Mouse (Mus musculus) liver, postnatal 0 days (tissue): ENCODE measurements around the gene Slc22a15. TPM values are rescaled to one million over a fixed set of nuclear protein-coding genes. Genes with fewer than 3 reads are reported as not detected.

Experiments used
- ATAC-seq: fragments of 200-750 bp; cut with Nextera tagmentation; 2 replicates; pipeline ENCODE4 v1.8.0; 2017; ENCODE audit warnings: mild to moderate bottlenecking, moderate library complexity
- DNase-seq: peaks from one replicate; pipeline ENCODE4 v3.0.0-alpha.2; 2016
- H3K27ac ChIP-seq: fragments of 300-500 bp; sonication (generic); 2 replicates; pipeline ENCODE4 v1.5.1; 2014; ENCODE audit warnings: antibody characterized with exemption, moderate library complexity, mild to moderate bottlenecking, low read depth
- H3K27me3 ChIP-seq: fragments of 300-500 bp; sonication (generic); 2 replicates; pipeline ENCODE4 v1.6.1; 2014; ENCODE audit warnings: low read length, control low read depth, mixed read lengths; ENCODE audit not compliant: insufficient read depth
- H3K36me3 ChIP-seq: fragments of 300-500 bp; sonication (generic); replicated peaks from 2 replicates; pipeline ENCODE4 v1.6.1; 2014; ENCODE audit warnings: mild to moderate bottlenecking, control low read depth, low read length, moderate library complexity, mixed read lengths; ENCODE audit not compliant: insufficient read depth
- H3K4me1 ChIP-seq: fragments of 300-500 bp; sonication (generic); 2 replicates; pipeline ENCODE4 v1.6.1; 2014; ENCODE audit warnings: antibody characterized with exemption, mild to moderate bottlenecking, control low read depth; ENCODE audit not compliant: insufficient read depth
- H3K4me2 ChIP-seq: fragments of 300-500 bp; sonication (generic); 2 replicates; pipeline ENCODE4 v1.6.1; 2014; ENCODE audit warnings: low read depth, mild to moderate bottlenecking, low read length, moderate library complexity, mixed read lengths
- H3K4me3 ChIP-seq: fragments of 300-500 bp; sonication (generic); 2 replicates; pipeline ENCODE4 v1.5.1; 2014; ENCODE audit warnings: low read depth, low read length
- H3K9ac ChIP-seq: fragments of 300-500 bp; sonication (generic); replicated peaks from 2 replicates; pipeline ENCODE4 v1.6.1; 2014; ENCODE audit warnings: mild to moderate bottlenecking, moderate library complexity
- H3K9me3 ChIP-seq: fragments of 300-500 bp; sonication (generic); 2 replicates; pipeline ENCODE4 v1.6.1; 2016; ENCODE audit warnings: mild to moderate bottlenecking, control low read depth, low read length, mixed read lengths
- CTCF ChIP-seq: sonication (generic); IDR thresholded peaks from 2 replicates; pipeline ENCODE4 v1.5.1; 2016; ENCODE audit warnings: antibody characterized with exemption, low read depth
- EP300 ChIP-seq: IDR thresholded peaks from 2 replicates; pipeline ENCODE4 v1.6.1; 2016; ENCODE audit warnings: antibody characterized with exemption, low read depth, mild to moderate bottlenecking
- WGBS: fragments of 180-500 bp; shearing (Covaris S2); extraction: QIAGEN DNeasy Blood & Tissue Kit; methylation state at CpG from one replicate; pipeline ENCODE4 v1.1.7; 2014; ENCODE audit not compliant: insufficient replicate concordance; 5-methylcytosine and 5-hydroxymethylcytosine counted together
- polyA plus RNA-seq: library from polyadenylated mRNA; unstranded; fragments of >200 nt; fragmentation: Nextera tagmentation; extraction: Ambion mirVana; gene quantifications from 2 replicates; pipeline ENCODE4 v1.2.1, GENCODE M21; 2015

Gene Slc22a15
- polyA plus RNA-seq, 1 experiment from 2014 or later, result 5.0 TPM

GRCm38 (mm10) chr3:101861856-101862255, 62.4 kb downstream of the Slc22a15 start:
- Histone ChIP-seq H3K9ac (no peak overlapping the region), H3K4me1 (no peaks in the 10 kb centered on the region), H3K4me3 (no peak overlapping the region), H3K36me3 (peaks cover 39% of the 10 kb centered on the region; the same call in 1 of the 2 replicates), H3K4me2 (no peak overlapping the region), H3K27me3 (no peaks in the 10 kb centered on the region), H3K9me3 (no peaks in the 10 kb centered on the region), H3K27ac (no peak overlapping the region)
- WGBS, result 63% methylated on average over 3 of the region's 3 CpGs
- ATAC-seq (no peak), DNase-seq (no peak)
- TF ChIP-seq CTCF, result no peak

GRCm38 (mm10) chr3:101860151-101860550, 64.1 kb downstream of the Slc22a15 start:
- no peak overlapping the region for H3K27ac ChIP-seq
- no peak overlapping the region for H3K9ac ChIP-seq
- TF ChIP-seq CTCF (no peak), EP300 (no peak)
- H3K4me2 ChIP-seq, result no peak overlapping the region
- H3K36me3 ChIP-seq, result peaks cover 39% of the 10 kb centered on the region; the same call in 1 of the 2 replicates
- no peak overlapping the region for H3K4me3 ChIP-seq
- no peaks in the 10 kb centered on the region for H3K4me1 ChIP-seq
- ATAC-seq, result no peak
- WGBS, result 86% methylated on average over 7 of the region's 7 CpGs
- H3K27me3 ChIP-seq, result no peaks in the 10 kb centered on the region
- H3K9me3 ChIP-seq, result no peaks in the 10 kb centered on the region
- no peak for DNase-seq

GRCm38 (mm10) chr3:101859740-101860139, 64.5 kb downstream of the Slc22a15 start:
- Histone ChIP-seq H3K36me3 (peaks cover 37% of the 10 kb centered on the region; the same call in 1 of the 2 replicates), H3K9ac (no peak overlapping the region), H3K4me1 (no peaks in the 10 kb centered on the region), H3K4me3 (no peak overlapping the region), H3K9me3 (no peaks in the 10 kb centered on the region), H3K27me3 (no peaks in the 10 kb centered on the region), H3K27ac (no peak overlapping the region), H3K4me2 (no peak overlapping the region)
- no peak for DNase-seq
- TF ChIP-seq CTCF (no peak), EP300 (no peak)
- ATAC-seq, result no peak
- 83% methylated on average over 7 of the region's 7 CpGs for WGBS

GRCm38 (mm10) chr3:101854075-101854474, 70.2 kb downstream of the Slc22a15 start:
- Histone ChIP-seq H3K9ac (no peak overlapping the region), H3K9me3 (no peaks in the 10 kb centered on the region), H3K4me3 (no peak overlapping the region), H3K27me3 (no peaks in the 10 kb centered on the region), H3K27ac (no peak overlapping the region), H3K36me3 (peaks cover 5% of the 10 kb centered on the region; the same call in 1 of the 2 replicates), H3K4me1 (peaks cover 4% of the 10 kb centered on the region; the same call in 1 of the 2 replicates), H3K4me2 (no peak overlapping the region)
- 53% methylated on average over 1 of the region's 1 CpGs for WGBS
- TF ChIP-seq CTCF, result no peak
- TF ChIP-seq EP300, result no peak
- DNase-seq (no peak), ATAC-seq (no peak)

GRCm38 (mm10) chr3:101851363-101851762, 72.9 kb downstream of the Slc22a15 start:
- no peak overlapping the region for H3K4me3 ChIP-seq
- 63% methylated on average over 6 of the region's 6 CpGs for WGBS
- no peak for ATAC-seq
- H3K4me2 ChIP-seq, result no peak overlapping the region
- DNase-seq, result no peak
- no peaks in the 10 kb centered on the region for H3K36me3 ChIP-seq
- no peaks in the 10 kb centered on the region for H3K9me3 ChIP-seq
- H3K27ac ChIP-seq, result no peak overlapping the region
- no peaks in the 10 kb centered on the region for H3K27me3 ChIP-seq
- peaks cover 4% of the 10 kb centered on the region; the same call in 1 of the 2 replicates for H3K4me1 ChIP-seq
- TF ChIP-seq EP300 (no peak), CTCF (no peak)
- H3K9ac ChIP-seq, result no peak overlapping the region

GRCm38 (mm10) chr3:101848816-101849215, 75.4 kb downstream of the Slc22a15 start, which contains the start of gene Mab21l3:
Gene Mab21l3, minus strand, starts transcription at chr3:101848959.
- 68% methylated on average over 5 of the region's 5 CpGs for WGBS
- H3K9ac ChIP-seq, result no peak within 1 kb of the TSS
- peaks cover 4% of the 10 kb centered on the region; the same call in 1 of the 2 replicates for H3K4me1 ChIP-seq

More at GRCm38 (mm10) chr3:101848816-101849215, 75.4 kb downstream of the Slc22a15 start, which contains the start of gene Mab21l3:
- Histone ChIP-seq H3K27me3 (no peaks in the 10 kb centered on the region), H3K27ac (no peak within 1 kb of the TSS), H3K9me3 (no peaks in the 10 kb centered on the region), H3K36me3 (no peaks in the 10 kb centered on the region), H3K4me2 (no peak within 1 kb of the TSS), H3K4me3 (no peak within 1 kb of the TSS)
- TF ChIP-seq CTCF (no peak), EP300 (no peak)
- DNase-seq, result no peak
- no peak for ATAC-seq
